Mouse (Mus musculus) brain, embryonic 14.5 days (tissue): Measurements from ENCODE around the gene Scgb2a2.

Experiments used
- CTCF ChIP-seq: fragments of 200-500 bp; IDR thresholded peaks from 2 replicates; pipeline ENCODE4 v1.5.1; 2012; ENCODE audit warnings: inconsistent platforms, mild to moderate bottlenecking, moderate library complexity, borderline replicate concordance; ENCODE audit not compliant: insufficient read depth, insufficient read length; ENCODE audit errors: extremely low read depth
- POLR2A ChIP-seq: fragments of 200-500 bp; IDR thresholded peaks from 2 replicates; pipeline ENCODE4 v1.6.1; 2012; ENCODE audit warnings: mild to moderate bottlenecking, inconsistent platforms, borderline replicate concordance; ENCODE audit not compliant: poor library complexity, insufficient read depth, insufficient read length, severe bottlenecking; ENCODE audit errors: extremely low read depth

GRCm38 (mm10) chr19:9847262-9847661 is at the start of gene Scgb2a2:
- no peak for TF ChIP-seq CTCF
- TF ChIP-seq POLR2A: no peak
